In the genomic region with DNA sequence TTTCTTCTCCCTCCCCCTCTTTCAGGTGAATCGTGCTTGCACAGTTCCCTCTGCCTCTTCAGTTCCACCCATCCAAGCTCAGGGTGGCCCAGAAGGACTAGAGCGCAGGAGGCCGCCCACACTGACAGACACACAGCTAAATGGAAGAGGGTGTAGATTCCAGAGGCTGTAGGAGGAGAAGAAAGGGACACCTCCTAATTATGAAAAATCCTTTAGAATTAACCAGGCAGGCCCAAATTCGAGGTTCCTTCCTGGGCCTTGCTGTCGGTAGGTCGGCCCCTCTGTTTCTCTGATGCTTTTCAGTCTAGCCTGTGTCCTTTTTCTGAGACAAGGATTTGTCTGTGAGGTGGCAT, we compare ENCODE assay signal across 12 mouse cellular contexts. TPM values are rescaled to one million over a fixed set of nuclear protein-coding genes. Genes with fewer than 3 reads are reported as not detected.
DNase-seq lines count a peak whose midpoint lies in the region; ATAC-seq and TF ChIP-seq lines count a peak whose summit lies in the region.
"Had no signal": no experiment of that assay in that cellular context is flagged by ENCODE, and none has a peak within 500 bp of the region (broad histone marks: within the 10 kb centered on the region; RNA-seq: fewer than 3 reads in every experiment).

No protein-coding gene starts in this region.

- no peaks in the 10 kb centered on the region; the same call in 1 of the 2 replicates for H3K36me3 ChIP-seq in embryonic facial prominence, embryonic 10.5 days (replicated peaks)
- H3K36me3 ChIP-seq in hindbrain, embryonic 12.5 days, result peaks cover 5% of the 10 kb centered on the region
- no peaks in the 10 kb centered on the region for H3K36me3 ChIP-seq in midbrain, postnatal 0 days (ENCODE audit: insufficient read depth, low read length)
- H3K36me3 ChIP-seq: embryonic facial prominence, embryonic 15.5 days; heart, embryonic 13.5 days; intestine, embryonic 15.5 days had no signal

- peaks cover 100% of the 10 kb centered on the region for H3K27me3 ChIP-seq in embryonic facial prominence, embryonic 10.5 days (replicated peaks; ENCODE audit: low read depth, poor library complexity, severe bottlenecking)
- peaks cover 86% of the 10 kb centered on the region for H3K27me3 ChIP-seq in hindbrain, embryonic 12.5 days
- H3K27me3 ChIP-seq in midbrain, postnatal 0 days (ENCODE audit: insufficient read depth, low read length), result peaks cover 20% of the 10 kb centered on the region; the same call in 1 of the 2 replicates

- intact Hi-C loops in left cerebral cortex, postnatal 14 days (cut with DNase I), result no loop called here

- no peak for TF ChIP-seq CTCF in layer of hippocampus, adult 2 months (conservative IDR thresholded peaks at IDR 0.05)
- no peak for TF ChIP-seq CTCF in midbrain, postnatal 0 days (IDR thresholded peaks at IDR 0.05)

- no peak for ATAC-seq in hindbrain, embryonic 12.5 days (ENCODE audit: low FRiP score)
- no peak for ATAC-seq in midbrain, postnatal 0 days (ENCODE audit: low FRiP score)
- ATAC-seq: intestine, embryonic 15.5 days had no signal

- peak overlapping the region; percentile 97 for H3K27ac ChIP-seq in layer of hippocampus, adult 2 months
- no peak overlapping the region; the same call in 1 of the 2 replicates for H3K27ac ChIP-seq in embryonic facial prominence, embryonic 10.5 days (replicated peaks)
- H3K27ac ChIP-seq in hindbrain, embryonic 12.5 days, result peak overlapping the region; percentile 98
- peak overlapping the region; percentile 82 for H3K27ac ChIP-seq in midbrain, postnatal 0 days (ENCODE audit: low read depth, low read length)
- H3K27ac ChIP-seq: embryonic facial prominence, embryonic 15.5 days; heart, embryonic 13.5 days; intestine, embryonic 15.5 days had no signal

- H3K4me2 ChIP-seq in hindbrain, embryonic 12.5 days (replicated peaks), result peak overlapping the region; percentile 84
- peak overlapping the region; percentile 90 for H3K4me2 ChIP-seq in midbrain, postnatal 0 days (ENCODE audit: low read depth, low read length, poor library complexity, severe bottlenecking)
- H3K4me2 ChIP-seq: embryonic facial prominence, embryonic 15.5 days; heart, embryonic 13.5 days; intestine, embryonic 15.5 days had no signal

- H3K4me3 ChIP-seq in layer of hippocampus, adult 2 months, result peak overlapping the region; percentile 89
- peak overlapping the region; percentile 57 for H3K4me3 ChIP-seq in embryonic facial prominence, embryonic 10.5 days
- H3K4me3 ChIP-seq in hindbrain, embryonic 12.5 days, result peak overlapping the region; percentile 84
- peak overlapping the region; percentile 78 for H3K4me3 ChIP-seq in midbrain, postnatal 0 days (ENCODE audit: low read depth, low read length)
- H3K4me3 ChIP-seq: embryonic facial prominence, embryonic 15.5 days; heart, embryonic 13.5 days; intestine, embryonic 15.5 days had no signal

- no peak for DNase-seq in layer of hippocampus, adult 2 months (ENCODE audit: low spot score in 2 of 2)
- no peak for DNase-seq in layer of hippocampus, adult 9-10 months (ENCODE audit: low spot score)
- DNase-seq in embryonic facial prominence, embryonic 10.5 days (ENCODE audit: low spot score), result no peak
- DNase-seq in midbrain, postnatal 0 days (ENCODE audit: low spot score), result peak; percentile 15
- DNase-seq in lung, postnatal 4 days, result no peak
- no peak for DNase-seq in left cerebral cortex, postnatal 14 days (ENCODE audit: low spot score in 2 of 2)
- no peak for DNase-seq in left cerebral cortex, adult 18-20 months (ENCODE audit: low spot score in 2 of 2)
- DNase-seq: thymus, postnatal 25 days had no signal

- no peaks in the 10 kb centered on the region for H3K9me3 ChIP-seq in embryonic facial prominence, embryonic 10.5 days
- H3K9me3 ChIP-seq in hindbrain, embryonic 12.5 days (replicated peaks), result no peaks in the 10 kb centered on the region
- H3K9me3 ChIP-seq in midbrain, postnatal 0 days (ENCODE audit: low read length), result no peaks in the 10 kb centered on the region
- H3K9me3 ChIP-seq: embryonic facial prominence, embryonic 15.5 days; heart, embryonic 13.5 days; intestine, embryonic 15.5 days had no signal

- H3K4me1 ChIP-seq in embryonic facial prominence, embryonic 10.5 days, result peaks cover 47% of the 10 kb centered on the region
- peaks cover 34% of the 10 kb centered on the region for H3K4me1 ChIP-seq in hindbrain, embryonic 12.5 days
- peaks cover 7% of the 10 kb centered on the region; the same call in 1 of the 2 replicates for H3K4me1 ChIP-seq in midbrain, postnatal 0 days (ENCODE audit: insufficient read depth, low read length)

- H3K9ac ChIP-seq in hindbrain, embryonic 12.5 days, result peak overlapping the region; percentile 98
- H3K9ac ChIP-seq in midbrain, postnatal 0 days (replicated peaks; ENCODE audit: low read length, poor library complexity, severe bottlenecking), result peak overlapping the region; percentile 96
- H3K9ac ChIP-seq: embryonic facial prominence, embryonic 15.5 days; heart, embryonic 13.5 days; intestine, embryonic 15.5 days had no signal

- WGBS in embryonic facial prominence, embryonic 10.5 days, result 3% methylated on average over 6 of the region's 6 CpGs
- WGBS in hindbrain, embryonic 12.5 days, result 9% methylated on average over 6 of the region's 6 CpGs
- 28% methylated on average over 6 of the region's 6 CpGs for WGBS in midbrain, postnatal 0 days

RNA-seq across cellular contexts. Expression of a gene that starts 36.9 kb away (rescaled TPM):
- total RNA-seq in layer of hippocampus, adult 2 months (2021), result 100 to 1,000 TPM in 1 of 2 experiments, 10 to 100 TPM in 1; 76.5 to 101 TPM
- 33.4 and 37.8 TPM in 2 replicates for polyA plus RNA-seq in embryonic facial prominence, embryonic 10.5 days (2016; fragmentation: Nextera tagmentation; extraction: Ambion mirVana)
- polyA plus RNA-seq in hindbrain, embryonic 12.5 days (2016; fragmentation: Nextera tagmentation; extraction: Ambion mirVana), result 40.1 and 42.0 TPM in 2 replicates
- 46.5 and 49.4 TPM in 2 replicates for total RNA-seq in midbrain, postnatal 0 days (2014; rRNA removed)
- 16.9 and 18.6 TPM in 2 replicates for polyA plus RNA-seq in midbrain, postnatal 0 days (2015; fragmentation: Nextera tagmentation; extraction: Ambion mirVana)
- 10 to 100 TPM; 84.3 to 90.1 TPM for total RNA-seq in left cerebral cortex, postnatal 14 days (2021)
- total RNA-seq in left cerebral cortex, adult 18-20 months (2021), result 100 to 1,000 TPM in 1 of 2 experiments, 10 to 100 TPM in 1; 92.3 to 115 TPM
